Mouse (Mus musculus) embryonic facial prominence, embryonic 11.5 days (tissue): ENCODE measurements around the gene Lrrc2. TPM values are rescaled to one million over a fixed set of nuclear protein-coding genes. Genes with fewer than 3 reads are reported as not detected.

Experiments used
- ATAC-seq: fragments of 200-750 bp; cut with Nextera tagmentation; replicated peaks from 2 replicates; pipeline ENCODE4 v1.8.0; 2017; ENCODE audit warnings: low read depth; ENCODE audit not compliant: insufficient number of reproducible peaks, low FRiP score, low TSS enrichment
- DNase-seq: peaks from one replicate; pipeline ENCODE4 v3.0.0-alpha.2; 2015; ENCODE audit warnings: low spot score
- H3K27ac ChIP-seq: fragments of 300-500 bp; sonication (generic); replicated peaks from 2 replicates; pipeline ENCODE4 v1.5.1; 2014; ENCODE audit warnings: mild to moderate bottlenecking, low read depth, low read length, control low read depth
- H3K27me3 ChIP-seq: fragments of 300-500 bp; sonication (generic); 2 replicates; pipeline ENCODE4 v1.6.1; 2014; ENCODE audit warnings: mild to moderate bottlenecking, low read length, moderate library complexity, mixed read lengths; ENCODE audit not compliant: control insufficient read depth, insufficient read depth
- H3K36me3 ChIP-seq: fragments of 300-500 bp; sonication (generic); replicated peaks from 2 replicates; pipeline ENCODE4 v1.6.1; 2014; ENCODE audit warnings: low read depth, mild to moderate bottlenecking, low read length, moderate library complexity, mixed read lengths; ENCODE audit not compliant: control insufficient read depth, insufficient read depth
- H3K4me1 ChIP-seq: fragments of 300-500 bp; sonication (generic); 2 replicates; pipeline ENCODE4 v1.6.1; 2014; ENCODE audit warnings: low read length, mixed read lengths; ENCODE audit not compliant: control insufficient read depth, insufficient read depth
- H3K4me2 ChIP-seq: fragments of 300-500 bp; sonication (generic); 2 replicates; pipeline ENCODE4 v1.6.1; 2014; ENCODE audit warnings: low read depth, mild to moderate bottlenecking, control low read depth, low read length, moderate library complexity
- H3K4me3 ChIP-seq: fragments of 300-500 bp; sonication (generic); 2 replicates; pipeline ENCODE4 v1.5.1; 2014; ENCODE audit warnings: low read depth, low read length, control low read depth
- H3K9ac ChIP-seq: fragments of 300-500 bp; sonication (generic); replicated peaks from 2 replicates; pipeline ENCODE4 v1.6.1; 2014; ENCODE audit warnings: mild to moderate bottlenecking, control low read depth, low read length
- H3K9me3 ChIP-seq: fragments of 300-500 bp; sonication (generic); replicated peaks from 2 replicates; pipeline ENCODE4 v1.6.1; 2016; ENCODE audit warnings: mild to moderate bottlenecking, low read length, inconsistent platforms, mixed read lengths; ENCODE audit not compliant: control insufficient read depth
- WGBS: fragments of 180-500 bp; shearing (Covaris S2); extraction: QIAGEN DNeasy Blood & Tissue Kit; methylation state at CpG from one replicate; pipeline ENCODE4 v1.1.7; 2014; 5-methylcytosine and 5-hydroxymethylcytosine counted together
- polyA plus RNA-seq: library from polyadenylated mRNA; unstranded; fragments of >200 nt; fragmentation: Nextera tagmentation; extraction: Ambion mirVana; gene quantifications from 2 replicates; pipeline ENCODE4 v1.2.1, GENCODE M21; 2014

Gene Lrrc2
- polyA plus RNA-seq: 0.20 and 0.74 TPM in 2 replicates

GRCm38 (mm10) chr9:110951397-110951796 lies at the start of gene Lrrc2:
Lrrc2 (plus strand) TSS chr9:110951545.
- peaks cover 2% of the 10 kb centered on the region; the same call in 1 of the 2 replicates for H3K4me1 ChIP-seq
- ATAC-seq (no peak), DNase-seq (no peak)
- no peak within 1 kb of the TSS for H3K27ac ChIP-seq
- H3K4me2 ChIP-seq: no peak within 1 kb of the TSS
- 84% methylated on average over 11 of the region's 11 CpGs for whole genome bisulfite sequencing
- H3K9me3 ChIP-seq: no peaks in the 10 kb centered on the region
- no peak within 1 kb of the TSS for H3K9ac ChIP-seq
- H3K27me3 ChIP-seq: peaks cover 17% of the 10 kb centered on the region
- no peaks in the 10 kb centered on the region for H3K36me3 ChIP-seq
- no peak within 1 kb of the TSS for H3K4me3 ChIP-seq

GRCm38 (mm10) chr9:110902271-110902670 lies 49.1 kb upstream of the Lrrc2 start:
- Histone ChIP-seq H3K27me3 (no peaks in the 10 kb centered on the region), H3K4me2 (no peak overlapping the region), H3K9me3 (no peaks in the 10 kb centered on the region), H3K27ac (no peak overlapping the region), H3K4me3 (no peak overlapping the region), H3K36me3 (no peaks in the 10 kb centered on the region), H3K9ac (no peak overlapping the region), H3K4me1 (no peaks in the 10 kb centered on the region)
- ATAC-seq (no peak), DNase-seq (no peak)
- WGBS: 88% methylated on average over 4 of the region's 4 CpGs

GRCm38 (mm10) chr9:110907201-110907837 lies 44.0 kb upstream of the Lrrc2 start:
- no peak for DNase-seq
- ATAC-seq: no peak
- 91% methylated on average over 11 of the region's 11 CpGs for WGBS
- no peak overlapping the region for H3K27ac ChIP-seq
- H3K9me3 ChIP-seq: no peaks in the 10 kb centered on the region
- no peaks in the 10 kb centered on the region for H3K4me1 ChIP-seq
- H3K4me3 ChIP-seq: no peak overlapping the region
- no peak overlapping the region for H3K9ac ChIP-seq
- no peak overlapping the region for H3K4me2 ChIP-seq
- H3K36me3 ChIP-seq: no peaks in the 10 kb centered on the region
- no peaks in the 10 kb centered on the region for H3K27me3 ChIP-seq

GRCm38 (mm10) chr9:110907838-110908630 lies 43.3 kb upstream of the Lrrc2 start:
- Histone ChIP-seq H3K4me1 (no peaks in the 10 kb centered on the region), H3K9me3 (no peaks in the 10 kb centered on the region), H3K27me3 (no peaks in the 10 kb centered on the region), H3K36me3 (no peaks in the 10 kb centered on the region), H3K4me2 (no peak overlapping the region), H3K4me3 (no peak overlapping the region), H3K9ac (no peak overlapping the region), H3K27ac (no peak overlapping the region)
- 78% methylated on average over 4 of the region's 4 CpGs for WGBS
- no peak for DNase-seq
- no peak for ATAC-seq

- no peak overlapping the region for H3K27ac ChIP-seq
- 93% methylated on average over 3 of the region's 3 CpGs for WGBS
- no peak for ATAC-seq
Measured at GRCm38 (mm10) chr9:110908631-110909016, 42.7 kb upstream of the Lrrc2 start.

GRCm38 (mm10) chr9:110909371-110909967 lies 41.9 kb upstream of the Lrrc2 start:
- Histone ChIP-seq H3K9ac (no peak overlapping the region), H3K27ac (no peak overlapping the region), H3K27me3 (no peaks in the 10 kb centered on the region), H3K4me1 (no peaks in the 10 kb centered on the region), H3K4me2 (no peak overlapping the region), H3K4me3 (no peak overlapping the region), H3K36me3 (no peaks in the 10 kb centered on the region), H3K9me3 (no peaks in the 10 kb centered on the region)
- ATAC-seq (no peak), DNase-seq (no peak)
- 81% methylated on average over 6 of the region's 6 CpGs for WGBS

More at GRCm38 (mm10) chr9:110908631-110909016, 42.7 kb upstream of the Lrrc2 start:
- H3K36me3 ChIP-seq: no peaks in the 10 kb centered on the region
- no peaks in the 10 kb centered on the region for H3K4me1 ChIP-seq
- H3K9ac ChIP-seq: no peak overlapping the region
- no peak overlapping the region for H3K4me3 ChIP-seq
- DNase-seq: no peak
- no peaks in the 10 kb centered on the region for H3K9me3 ChIP-seq
- no peaks in the 10 kb centered on the region for H3K27me3 ChIP-seq
- no peak overlapping the region for H3K4me2 ChIP-seq

- no peak overlapping the region for H3K9ac ChIP-seq
- no peaks in the 10 kb centered on the region for H3K9me3 ChIP-seq
- H3K27me3 ChIP-seq: no peaks in the 10 kb centered on the region
- no peak overlapping the region for H3K4me2 ChIP-seq
- WGBS: 63% methylated on average over 21 of the region's 21 CpGs
- ATAC-seq (no peak), DNase-seq (no peak)
- H3K4me1 ChIP-seq: no peaks in the 10 kb centered on the region
- H3K4me3 ChIP-seq: no peak overlapping the region
- H3K27ac ChIP-seq: no peak overlapping the region
- no peaks in the 10 kb centered on the region for H3K36me3 ChIP-seq
Measured at GRCm38 (mm10) chr9:110914631-110915236, 36.6 kb upstream of the Lrrc2 start.
